Mouse (Mus musculus): Measurements from ENCODE around the gene Hck.

GRCm38 (mm10) chr2:153147236-153147635 lies 39.0 kb downstream of the Hck start:
- no peak for TF ChIP-seq CTCF (IDR thresholded peaks at IDR 0.05; ENCODE audit: low read depth, low read length)
- no peak for TF ChIP-seq POLR2AphosphoS5 (IDR thresholded peaks at IDR 0.05; ENCODE audit: insufficient replicate concordance, low read depth, low read length)

All from G1E (cell line).